Mouse (Mus musculus) thymus, postnatal 10 days (tissue): Measurements from ENCODE around the gene Mtmr4.

ENCODE experiments used
- DNase-seq, 2 experiments: peaks; one replicate each; pipeline ENCODE4 v3.0.0; 2021; ENCODE audit warnings: low spot score in 2 of 2

Gene Mtmr4

GRCm38 (mm10) chr11:87591526-87592353 is at the start of gene Mtmr4:
Gene Mtmr4 (plus strand): TSS chr11:87592162.
- DNase-seq: peak; percentile 95 to 100

- DNase-seq: no peak
Measured at GRCm38 (mm10) chr11:87542285-87542684, 49.7 kb upstream of the Mtmr4 start.

GRCm38 (mm10) chr11:87542906-87543305 is 49.1 kb upstream of the Mtmr4 start:
- DNase-seq: peak in 1 of 2 experiments; percentile 7

DNA sequence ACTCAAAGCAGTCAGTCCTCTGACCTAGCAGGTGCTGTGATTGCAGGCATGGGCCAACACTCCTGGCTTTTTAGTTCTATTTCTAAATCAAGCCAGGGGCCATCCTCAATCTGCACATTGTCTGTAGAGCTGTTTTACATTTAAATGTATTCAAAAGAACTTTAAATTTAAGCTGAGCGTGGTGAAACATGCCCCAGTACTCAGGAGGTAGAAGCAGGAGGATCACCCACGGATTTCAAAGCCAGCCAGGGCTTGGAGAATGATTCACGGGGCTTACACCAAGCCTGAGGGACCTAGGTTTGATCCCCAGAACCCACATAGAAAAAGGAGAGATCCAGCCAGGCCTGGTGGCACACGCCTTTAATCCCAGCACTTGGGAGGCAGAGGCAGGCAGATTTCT is 38.6 kb upstream of the Mtmr4 start:
- DNase-seq: no peak

- no peak for DNase-seq
Measured at GRCm38 (mm10) chr11:87554386-87554785, 37.6 kb upstream of the Mtmr4 start.

DNA sequence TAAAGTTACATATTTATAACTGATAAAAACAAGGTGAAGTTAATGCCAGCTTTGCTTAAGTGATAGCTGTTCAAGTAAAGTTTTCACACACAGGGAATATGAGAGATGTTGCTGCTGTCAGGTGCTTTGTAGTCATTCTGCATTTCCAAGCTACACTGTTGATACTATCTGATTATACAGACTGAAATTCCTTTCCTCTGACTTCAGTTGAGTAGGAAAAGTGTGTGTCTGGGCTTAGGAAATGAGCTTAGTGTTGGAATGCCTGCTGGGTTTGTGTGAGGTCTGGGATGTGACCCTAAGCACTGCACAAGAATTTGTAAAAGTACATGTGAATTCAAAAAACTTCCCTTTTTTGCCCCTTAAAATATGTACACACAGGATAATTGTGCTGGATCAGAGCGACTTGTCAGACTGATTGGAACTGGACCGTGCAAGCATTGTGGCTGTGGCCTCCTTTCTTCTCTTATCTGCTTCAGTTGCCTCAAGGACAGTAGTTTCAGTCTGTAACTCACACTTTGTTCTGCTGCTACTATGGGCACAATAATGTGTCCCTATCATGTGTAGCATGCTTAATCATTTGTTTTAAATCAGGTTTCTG is 36.8 kb upstream of the Mtmr4 start:
- no peak for DNase-seq

DNA sequence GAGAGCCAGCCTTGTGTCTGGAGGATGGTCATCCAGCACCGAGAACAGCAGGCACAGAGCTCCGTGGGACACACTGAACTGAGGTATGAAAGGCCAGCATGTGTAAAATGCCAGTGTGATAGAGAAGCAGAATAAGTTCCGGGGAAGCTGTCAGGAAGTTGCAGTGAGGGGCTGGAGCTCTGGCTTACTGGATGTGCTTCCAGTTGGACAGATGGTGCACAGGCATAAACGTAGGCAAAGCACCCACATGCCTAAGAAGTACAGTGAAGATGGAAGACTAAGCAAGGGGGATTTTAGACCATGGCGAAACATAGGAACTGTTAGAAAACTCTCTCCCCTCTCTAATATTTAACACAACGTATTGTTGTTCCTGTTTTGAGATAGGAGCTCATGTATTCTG is 30.8 kb upstream of the Mtmr4 start:
- no peak for DNase-seq

DNA sequence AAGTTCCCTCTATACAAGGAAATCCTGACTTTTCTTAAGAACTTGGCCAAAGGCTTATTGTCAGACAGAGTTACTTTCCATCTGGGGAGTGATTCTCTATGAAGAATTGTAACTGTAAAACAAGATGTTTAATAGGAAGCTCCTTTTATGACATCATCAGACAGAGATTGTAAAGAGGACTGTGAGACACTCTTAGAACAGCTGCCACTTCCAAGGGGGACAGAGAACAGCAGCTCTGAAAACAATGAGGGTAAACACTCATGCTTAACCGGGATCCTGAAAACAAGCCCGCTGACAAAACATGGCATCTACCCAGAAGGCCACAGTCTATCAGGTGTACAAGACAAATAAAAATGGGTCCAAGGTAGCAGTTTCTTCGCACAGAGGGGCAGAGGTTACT is 25.5 kb upstream of the Mtmr4 start, which contains the start of gene Gm11492:
Gene Gm11492, plus strand, starts transcription at position 153 of the 400 bp plus-strand sequence.
- no peak for DNase-seq

DNA sequence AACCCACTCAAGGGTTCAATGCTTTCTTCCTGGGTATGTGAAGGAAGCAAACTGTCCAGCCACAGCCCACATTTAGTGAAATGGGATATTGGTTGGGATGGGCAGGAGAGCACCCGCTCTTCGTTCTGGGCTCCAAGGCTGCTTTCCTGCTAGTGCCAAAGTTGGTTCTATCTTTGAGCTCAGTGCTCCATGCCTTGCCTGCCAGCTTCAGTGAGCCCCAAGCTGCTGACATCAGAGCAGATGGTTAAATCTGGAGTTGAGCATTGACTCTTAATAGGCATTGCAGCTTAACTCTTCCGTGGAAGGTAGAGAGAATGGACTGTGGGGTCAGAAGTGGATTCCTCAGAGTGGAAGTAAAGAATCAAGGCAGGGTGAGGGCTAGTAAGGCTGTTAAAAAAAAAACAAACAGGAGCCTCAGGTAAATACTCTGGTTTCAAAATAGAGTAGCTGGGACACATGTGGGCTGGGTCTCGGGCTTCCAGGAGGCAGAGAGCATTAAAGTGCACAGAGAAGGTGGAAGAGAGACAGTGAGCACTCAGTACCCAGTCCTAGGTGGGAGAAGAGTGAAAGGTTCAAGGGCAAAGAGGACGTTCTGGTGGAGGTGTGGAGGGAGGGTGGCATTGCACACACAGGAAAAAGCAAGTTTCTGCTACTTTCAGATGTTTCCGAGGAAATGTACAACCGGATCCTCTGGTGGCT is 23.6 kb upstream of the Mtmr4 start, which contains the start of gene Sept4:
Gene Sept4, plus strand, starts transcription at position 649 of the 699 bp plus-strand sequence.
- DNase-seq: no peak

GRCm38 (mm10) chr11:87570743-87571142 is 21.2 kb upstream of the Mtmr4 start:
- DNase-seq: no peak

GRCm38 (mm10) chr11:87571361-87571950 is 20.5 kb upstream of the Mtmr4 start:
- DNase-seq: no peak

DNA sequence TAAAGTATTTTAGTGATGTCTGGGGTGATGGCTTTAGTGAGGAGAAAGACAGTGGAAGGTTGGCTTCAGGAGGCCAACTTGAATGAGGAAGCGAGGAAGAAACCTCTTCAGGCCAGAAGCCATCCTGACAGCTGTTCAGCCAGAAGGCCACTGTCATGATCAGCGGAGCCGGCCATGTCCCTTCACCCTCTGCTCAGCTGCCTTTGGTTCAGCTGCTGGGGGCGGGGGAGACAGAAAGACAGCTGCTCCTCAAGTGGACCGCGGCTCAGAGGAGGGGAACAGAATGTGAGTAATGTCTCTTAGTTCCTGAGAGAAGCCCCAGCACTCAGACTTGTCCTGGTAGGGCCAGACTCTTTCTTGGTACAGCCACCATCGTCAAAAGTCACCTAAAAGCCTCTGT is 18.2 kb upstream of the Mtmr4 start:
- no peak for DNase-seq

GRCm38 (mm10) chr11:87574520-87575180 is 17.3 kb upstream of the Mtmr4 start:
- no peak for DNase-seq

GRCm38 (mm10) chr11:87577601-87578248 is 14.2 kb upstream of the Mtmr4 start:
- DNase-seq: no peak

DNA sequence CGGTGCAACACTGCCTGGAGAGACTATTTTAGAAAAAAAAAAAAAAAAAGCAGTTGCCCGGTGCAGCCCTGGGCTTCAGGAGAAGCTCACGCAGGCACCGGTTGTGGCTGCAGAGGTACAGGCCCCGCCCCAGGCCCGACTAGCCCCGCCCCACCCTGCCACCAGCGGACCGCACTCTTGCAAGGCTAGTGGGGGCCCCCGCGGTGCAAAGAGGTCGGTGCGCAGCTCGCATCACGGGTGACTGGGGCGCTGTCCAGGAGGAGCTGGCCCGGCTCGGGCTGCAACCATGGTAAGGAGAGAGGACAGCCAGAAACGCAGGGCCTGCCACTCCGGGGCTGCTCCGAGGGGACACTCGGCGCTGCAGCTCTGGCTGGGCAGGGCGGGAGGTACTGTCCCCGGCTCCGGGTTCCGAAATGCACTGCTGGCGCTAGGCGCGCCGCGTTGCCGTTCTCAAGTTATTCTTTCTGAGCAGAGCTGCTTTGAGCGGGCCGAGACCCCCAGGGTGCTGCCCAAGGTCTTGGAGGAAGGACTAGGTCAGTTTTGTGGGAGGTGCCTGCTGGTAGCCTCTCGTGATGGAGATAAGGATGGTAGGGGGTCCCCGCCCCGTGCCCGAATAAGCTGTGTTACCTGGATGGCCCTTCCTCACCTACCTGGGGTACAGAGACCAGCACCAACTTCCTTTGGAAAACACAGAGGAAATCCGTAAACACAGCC is 13.6 kb upstream of the Mtmr4 start:
- peak; percentile 35 to 64 for DNase-seq

DNA sequence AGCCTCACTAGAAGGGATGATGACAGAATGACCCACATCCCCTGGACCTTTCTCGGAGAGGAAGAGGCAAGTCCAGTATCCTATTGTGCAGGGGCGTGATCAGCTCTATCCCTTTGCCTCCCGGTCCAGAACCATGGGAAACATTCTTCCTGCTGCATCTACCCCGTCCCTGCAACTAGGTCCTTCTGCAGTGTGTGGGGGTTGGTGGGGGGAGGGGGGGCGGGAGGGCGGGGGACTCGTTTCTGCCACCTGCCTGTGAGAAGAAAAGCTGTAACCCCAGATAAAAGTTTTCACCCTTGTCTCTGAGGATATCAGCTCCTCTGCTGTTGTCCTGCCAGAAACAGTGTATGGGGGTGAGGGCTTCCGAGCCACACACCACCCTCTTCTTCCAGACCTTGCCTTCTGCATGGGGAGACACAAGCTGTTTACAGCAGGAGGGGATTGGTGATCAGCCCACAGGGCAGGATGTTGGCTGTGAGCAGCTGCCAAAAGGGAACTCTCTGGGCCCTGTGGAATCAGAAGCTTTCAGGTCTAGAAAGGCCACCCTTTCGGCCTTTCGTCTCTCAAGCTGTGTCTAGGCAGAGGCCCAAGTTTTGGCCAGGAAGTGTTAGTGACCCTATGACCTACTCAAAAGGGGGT is 12.9 kb upstream of the Mtmr4 start:
- DNase-seq: no peak

GRCm38 (mm10) chr11:87579713-87580112 is 12.2 kb upstream of the Mtmr4 start:
- DNase-seq: no peak

- no peak for DNase-seq
Measured at GRCm38 (mm10) chr11:87580543-87581085, 11.3 kb upstream of the Mtmr4 start.

DNA sequence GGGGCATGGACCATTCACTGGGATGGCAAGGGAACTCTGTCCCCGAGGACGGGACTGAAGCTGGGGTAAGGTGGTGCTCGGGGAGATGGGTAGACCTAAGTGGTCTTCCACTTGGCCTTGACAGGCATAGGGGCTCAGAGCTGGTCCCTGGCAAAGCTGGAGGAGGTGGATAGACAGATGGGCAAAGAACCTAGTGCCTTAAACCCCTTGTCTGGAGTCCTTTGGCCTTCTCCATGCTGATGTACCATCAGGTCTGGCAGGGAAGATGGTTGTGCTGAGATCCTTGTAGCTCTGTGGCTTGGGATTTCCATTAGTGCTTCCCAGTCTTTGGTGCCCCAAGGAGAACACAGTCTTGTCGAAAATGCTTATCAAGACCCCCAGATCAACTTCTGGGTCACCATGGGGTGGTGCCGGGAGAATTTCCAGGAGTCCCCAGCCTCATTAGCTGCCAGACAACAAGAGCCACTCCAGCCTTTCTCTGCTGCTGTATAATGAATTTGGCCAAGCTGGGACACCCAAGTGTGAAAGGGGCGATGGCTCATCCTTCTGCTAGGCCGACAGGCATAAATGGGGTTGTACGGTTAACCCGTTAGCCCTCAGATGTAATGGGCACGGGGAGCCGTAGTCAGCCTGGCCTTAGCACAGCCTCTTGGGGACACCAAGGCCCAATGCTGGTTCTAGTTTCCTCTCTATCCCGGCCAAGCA is 10.6 kb upstream of the Mtmr4 start:
- DNase-seq: no peak
